Mouse (Mus musculus): ENCODE data around the gene Hils1.

The Hils1 gene

GRCm38 (mm10) chr11:94990102-94990748 is 22.8 kb downstream of the Hils1 start:
- no peak for DNase-seq

- DNase-seq = peak; percentile 95
These were observed 23.6 kb downstream of the Hils1 start, which contains the start of gene Ppp1r9b for GRCm38 (mm10) chr11:94990749-94991577. Gene Ppp1r9b, plus strand, starts transcription at chr11:94991035.

DNA sequence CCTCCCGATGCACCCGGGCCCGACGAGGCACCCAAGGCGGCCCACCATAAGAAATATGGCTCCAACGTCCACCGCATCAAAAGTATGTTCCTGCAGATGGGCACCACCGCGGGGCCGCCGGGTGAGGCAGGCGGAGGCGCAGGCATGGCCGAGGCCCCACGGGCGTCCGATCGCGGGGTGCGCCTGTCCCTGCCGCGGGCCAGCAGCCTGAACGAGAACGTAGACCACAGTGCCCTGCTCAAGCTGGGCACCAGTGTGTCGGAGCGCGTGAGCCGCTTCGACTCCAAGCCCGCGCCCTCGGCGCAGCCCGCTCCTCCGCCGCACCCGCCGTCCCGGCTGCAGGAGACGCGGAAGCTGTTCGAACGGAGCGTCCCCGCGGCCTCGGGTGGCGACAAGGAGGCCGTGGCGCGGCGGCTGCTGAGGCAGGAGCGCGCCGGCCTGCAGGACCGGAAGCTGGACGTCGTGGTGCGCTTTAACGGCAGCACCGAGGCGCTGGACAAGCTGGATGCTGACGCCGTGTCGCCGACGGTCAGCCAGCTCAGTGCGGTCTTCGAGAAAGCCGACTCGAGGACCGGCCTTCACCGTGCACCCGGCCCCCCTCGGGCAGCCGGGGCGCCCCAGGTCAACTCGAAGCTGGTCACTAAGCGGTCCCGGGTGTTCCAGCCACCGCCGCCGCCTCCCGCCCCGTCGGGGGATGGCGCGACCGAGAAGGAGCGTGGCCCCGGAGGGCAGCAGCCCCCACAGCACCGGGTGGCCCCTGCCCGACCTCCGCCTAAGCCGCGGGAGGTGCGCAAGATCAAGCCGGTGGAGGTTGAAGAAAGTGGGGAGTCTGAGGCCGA is 24.5 kb downstream of the Hils1 start:
- peak; percentile 60 for DNase-seq

DNA sequence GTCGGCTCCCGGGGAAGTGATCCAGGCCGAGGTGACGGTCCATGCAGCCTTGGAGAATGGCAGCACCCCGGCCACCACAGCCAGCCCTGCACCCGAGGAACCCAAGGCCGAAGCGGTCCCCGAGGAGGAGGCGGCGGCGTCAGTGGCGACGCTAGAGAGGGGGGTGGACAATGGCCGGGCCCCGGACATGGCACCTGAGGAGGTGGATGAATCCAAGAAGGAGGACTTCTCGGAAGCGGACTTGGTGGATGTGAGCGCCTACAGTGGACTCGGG is 25.0 kb downstream of the Hils1 start:
- DNase-seq = no peak

DNA sequence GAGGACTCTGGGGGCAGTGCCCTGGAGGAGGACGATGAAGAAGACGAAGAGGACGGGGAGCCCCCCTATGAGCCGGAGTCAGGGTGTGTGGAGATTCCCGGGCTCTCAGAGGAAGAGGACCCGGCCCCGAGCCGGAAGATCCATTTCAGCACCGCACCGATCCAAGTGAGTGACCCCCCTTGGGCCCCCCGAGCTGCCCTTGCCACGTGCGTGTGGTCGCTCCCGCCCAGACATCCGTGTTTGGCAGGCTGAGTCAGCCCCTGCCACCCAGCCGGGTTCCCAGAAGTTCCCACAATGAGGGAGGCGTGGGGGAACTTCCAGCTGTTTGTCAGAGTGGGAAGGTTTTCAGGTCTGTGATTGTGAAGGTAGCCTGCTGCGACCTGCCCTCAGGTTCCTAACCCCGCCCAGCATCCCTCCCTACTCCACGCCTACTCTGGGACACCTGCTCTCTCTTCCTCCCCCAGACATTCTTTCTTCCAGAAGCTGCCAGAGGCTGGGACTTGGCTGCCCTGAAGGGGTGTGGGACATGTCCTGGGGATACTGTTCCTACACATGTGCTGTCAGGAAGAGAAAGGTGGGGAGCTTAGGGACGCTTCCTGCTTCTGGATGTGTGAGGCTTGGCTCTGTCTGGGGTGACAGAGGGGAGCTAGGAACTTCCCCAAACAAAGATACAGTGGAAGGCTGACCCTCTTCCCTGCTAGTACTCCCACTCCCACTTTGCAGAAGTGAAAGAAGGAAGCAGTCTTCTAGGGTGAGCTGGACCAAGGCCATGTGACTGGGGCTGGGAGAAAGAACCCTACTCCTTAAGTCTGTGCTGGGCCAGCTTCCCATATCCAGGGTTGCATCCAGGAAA is 25.6 kb downstream of the Hils1 start:
- peak; percentile 53 for DNase-seq

DNA sequence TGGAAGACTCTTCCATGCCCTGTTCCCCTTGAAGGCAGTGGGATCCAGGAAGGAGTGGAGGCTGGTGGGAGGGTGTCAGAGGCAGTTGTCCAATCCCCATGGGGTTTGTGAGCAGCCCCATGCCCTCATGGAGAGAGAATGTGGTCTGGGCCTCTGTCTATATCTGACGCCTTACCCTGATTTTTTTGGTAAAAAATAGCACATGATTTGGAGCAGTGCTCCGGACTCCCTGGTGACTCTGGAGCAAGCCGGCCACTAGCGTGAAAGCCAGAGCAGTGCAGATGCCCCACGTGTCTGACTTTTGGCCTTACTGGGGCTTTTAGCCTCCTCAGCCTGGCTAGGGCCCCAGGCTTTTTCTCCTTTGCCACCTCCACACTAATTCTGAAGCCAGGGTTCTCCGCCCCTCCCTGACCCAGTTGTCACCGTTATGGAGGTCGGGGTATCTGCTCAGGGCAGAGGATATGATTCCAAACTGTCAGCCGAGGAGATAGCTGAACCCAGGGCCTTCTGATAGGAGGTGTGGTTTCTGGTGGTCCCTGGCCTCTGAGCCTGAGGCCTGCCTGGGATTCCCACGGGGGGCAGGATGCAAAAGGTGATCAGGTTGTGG is 26.9 kb downstream of the Hils1 start:
- DNase-seq = peak; percentile 24

DNA sequence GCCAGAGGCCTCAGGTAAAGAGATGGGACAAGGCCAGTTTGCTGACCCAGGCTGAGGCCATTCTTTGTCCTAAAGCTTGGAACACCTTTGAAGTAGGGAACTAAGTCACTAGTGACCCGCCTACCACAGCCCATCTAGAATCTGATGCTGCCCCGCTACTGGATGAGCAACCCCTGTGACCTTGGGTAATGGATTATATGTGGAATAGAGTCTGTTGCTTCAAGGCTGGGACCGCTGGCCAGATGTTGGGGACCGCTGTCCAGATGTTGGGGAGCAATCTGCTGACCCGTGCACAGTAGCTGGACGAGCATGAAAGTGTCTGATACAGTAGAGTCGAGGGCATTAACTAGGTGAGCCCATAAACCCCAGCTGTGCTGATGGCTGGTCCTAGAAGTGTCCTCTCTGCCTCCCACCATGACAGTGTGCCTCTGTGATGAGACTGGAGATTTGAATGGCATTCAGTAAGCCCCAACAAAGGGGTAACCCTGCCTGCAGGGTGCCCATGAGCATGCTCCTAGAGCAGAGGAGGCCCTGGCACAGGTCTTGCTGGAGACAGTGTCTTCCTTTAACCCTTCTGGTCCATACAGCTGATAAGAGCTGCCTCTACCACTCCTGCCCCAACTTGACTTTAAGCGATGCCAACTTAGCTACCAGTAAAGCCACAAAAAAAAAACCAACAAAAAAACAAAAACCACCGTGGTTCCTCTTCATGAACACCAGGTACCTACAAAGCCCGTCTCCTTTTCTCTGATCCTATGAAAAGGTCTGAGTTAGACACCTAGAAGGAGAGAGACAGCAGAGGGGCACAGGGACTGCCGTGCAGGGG is 27.8 kb downstream of the Hils1 start:
- DNase-seq = no peak

- no peak for DNase-seq
These were observed 28.7 kb downstream of the Hils1 start for GRCm38 (mm10) chr11:94996101-94996500.

DNA sequence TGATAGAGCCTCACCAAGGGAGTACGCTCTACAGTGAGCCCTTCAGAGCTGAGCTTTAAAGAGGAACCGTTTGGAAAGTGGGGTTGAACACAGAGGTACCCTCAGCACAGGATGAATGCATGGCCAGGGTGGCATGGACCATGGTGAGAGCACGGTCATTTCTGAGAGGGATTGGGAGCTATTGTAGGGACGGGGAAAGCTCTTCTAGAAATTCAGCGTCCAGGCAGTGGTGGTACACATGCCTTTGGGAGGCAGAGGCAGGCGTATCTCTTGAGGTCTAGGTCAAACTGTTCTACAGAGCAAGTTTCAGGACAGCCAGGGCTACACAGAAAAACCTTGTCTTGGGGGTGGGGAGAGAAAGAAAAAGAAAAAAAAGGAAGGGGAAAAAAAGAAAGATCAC is 29.6 kb downstream of the Hils1 start:
- DNase-seq = no peak

DNA sequence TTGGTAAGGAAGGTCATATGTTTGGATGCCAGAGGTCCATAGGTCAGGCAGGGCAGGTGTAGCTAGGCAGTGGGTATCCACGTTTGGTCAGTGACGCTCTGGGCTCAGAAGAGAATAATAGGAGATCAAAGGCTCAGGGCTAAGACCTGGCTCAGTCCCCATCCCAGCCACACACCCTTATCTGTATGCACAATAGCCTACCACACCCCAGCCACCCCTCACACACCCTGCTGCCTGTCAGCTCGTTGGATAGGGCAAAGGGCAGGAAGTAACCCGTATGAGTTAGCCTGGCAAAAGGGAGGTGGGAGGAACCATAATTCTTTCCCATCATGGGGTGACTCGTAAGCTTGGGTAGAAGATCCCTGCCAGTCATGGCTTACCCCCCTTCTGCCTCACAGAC is 30.2 kb downstream of the Hils1 start:
- DNase-seq = no peak

DNA sequence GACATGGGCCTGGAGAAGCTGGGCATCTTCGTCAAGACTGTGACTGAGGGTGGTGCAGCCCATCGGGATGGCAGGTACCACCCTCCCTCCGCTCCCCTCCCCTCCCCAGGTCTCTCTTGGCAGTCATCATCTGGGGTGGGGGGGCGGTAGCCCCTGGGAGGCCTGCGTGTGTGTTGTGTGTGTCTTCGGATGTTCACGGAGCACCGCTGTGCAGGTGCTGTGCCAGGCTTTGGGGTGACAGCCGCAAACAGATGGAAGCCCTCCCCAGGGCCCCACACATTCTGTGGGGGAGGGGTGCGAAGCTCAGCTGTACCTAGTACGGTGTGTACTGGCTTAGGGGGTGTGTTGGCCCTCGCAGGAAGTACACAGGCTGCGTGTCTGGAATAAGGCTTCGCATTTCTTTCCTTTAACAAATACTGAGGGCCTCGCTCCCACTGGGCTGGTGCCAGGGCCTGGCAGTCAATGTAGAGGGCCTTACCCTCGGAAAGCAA is 30.7 kb downstream of the Hils1 start:
- no peak for DNase-seq

- DNase-seq = no peak
These were observed 32.7 kb downstream of the Hils1 start for GRCm38 (mm10) chr11:95000128-95000527.

DNA sequence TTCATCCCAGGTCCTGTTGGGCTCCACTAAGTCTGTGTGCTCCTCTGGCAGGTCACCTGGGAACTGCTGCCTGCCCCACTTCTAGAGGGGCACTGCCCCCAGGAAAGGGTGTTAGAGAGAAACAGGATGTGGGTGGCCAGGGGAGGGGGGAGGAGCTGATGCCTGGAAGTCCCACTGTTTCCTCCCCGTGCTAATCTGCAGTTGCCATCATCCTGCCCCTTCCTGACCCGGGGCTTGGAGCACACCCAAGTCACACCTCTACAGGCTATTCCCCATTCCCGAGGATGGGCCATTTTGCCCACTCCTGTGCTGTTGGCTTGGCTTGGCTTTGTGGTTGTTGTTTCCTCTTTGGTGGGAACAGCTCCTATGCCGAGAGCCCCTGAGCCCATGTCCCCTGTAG is 33.2 kb downstream of the Hils1 start:
- DNase-seq = no peak

- peak; percentile 89 for DNase-seq
These were observed 33.7 kb downstream of the Hils1 start for GRCm38 (mm10) chr11:95001058-95001457.

- DNase-seq = peak; percentile 49
These were observed 34.4 kb downstream of the Hils1 start for GRCm38 (mm10) chr11:95001584-95002347.

- no peak for DNase-seq
These were observed 35.3 kb downstream of the Hils1 start for GRCm38 (mm10) chr11:95002705-95003104.

GRCm38 (mm10) chr11:95004136-95004936 is 36.9 kb downstream of the Hils1 start:
- DNase-seq = peak; percentile 40

- no peak for DNase-seq
These were observed 37.5 kb downstream of the Hils1 start for GRCm38 (mm10) chr11:95004937-95005198.

GRCm38 (mm10) chr11:95006038-95006437 is 38.6 kb downstream of the Hils1 start:
- DNase-seq = no peak

All from retina, postnatal 1 day (tissue).